Mouse (Mus musculus): Measurements from ENCODE around the gene Cbl.
"Not testable (repeated sequence)": the region's sequence is repeated elsewhere in the genome, so short reads cannot be mapped to it uniquely, and the experiment has no call there.

Gene Cbl

GRCm38 (mm10) chr9:44129633-44130032 is 104.2 kb downstream of the Cbl start:
- no peak for DNase-seq (ENCODE audit: low spot score)

- DNase-seq (ENCODE audit: low spot score) = no peak
Observed at GRCm38 (mm10) chr9:44127351-44127801, 106.5 kb downstream of the Cbl start.

GRCm38 (mm10) chr9:44126746-44127145 is 107.1 kb downstream of the Cbl start:
- no peak for DNase-seq (ENCODE audit: low spot score)

GRCm38 (mm10) chr9:44125546-44126428 is 108.1 kb downstream of the Cbl start:
- peak; percentile 80 for DNase-seq (ENCODE audit: low spot score)

GRCm38 (mm10) chr9:44125026-44125425 is 108.8 kb downstream of the Cbl start:
- no peak for DNase-seq (ENCODE audit: low spot score)

GRCm38 (mm10) chr9:44124317-44124716 is 109.5 kb downstream of the Cbl start:
- no peak for DNase-seq (ENCODE audit: low spot score)

- no peak for DNase-seq (ENCODE audit: low spot score)
Observed at GRCm38 (mm10) chr9:44119948-44120465, 113.8 kb downstream of the Cbl start.

- peak; percentile 40 for DNase-seq (ENCODE audit: low spot score)
Observed at GRCm38 (mm10) chr9:44119011-44119410, 114.8 kb downstream of the Cbl start.

- DNase-seq (ENCODE audit: low spot score) = no peak
Observed at GRCm38 (mm10) chr9:44116182-44116581, 117.7 kb downstream of the Cbl start.

- DNase-seq (ENCODE audit: low spot score) = no peak
Observed at GRCm38 (mm10) chr9:44115599-44115998, 118.2 kb downstream of the Cbl start.

GRCm38 (mm10) chr9:44114453-44114852 is 119.4 kb downstream of the Cbl start:
- no peak for DNase-seq (ENCODE audit: low spot score)

GRCm38 (mm10) chr9:44113105-44113789 is 120.6 kb downstream of the Cbl start, which contains the start of the genes Gm49380 and Rnf26:
Gene Gm49380, minus strand, starts transcription at chr9:44113500.
Gene Rnf26, minus strand, starts transcription at chr9:44113517.
- peak; percentile 96 for DNase-seq (ENCODE audit: low spot score)

- not testable (repeated sequence) for DNase-seq (ENCODE audit: low spot score)
Observed at GRCm38 (mm10) chr9:44111909-44112308, 121.9 kb downstream of the Cbl start.

- peak; percentile 69 for DNase-seq (ENCODE audit: low spot score)
Observed at GRCm38 (mm10) chr9:44109360-44110095, 124.3 kb downstream of the Cbl start.

GRCm38 (mm10) chr9:44108269-44109055 is 125.4 kb downstream of the Cbl start:
- DNase-seq (ENCODE audit: low spot score) = no peak

- no peak for DNase-seq (ENCODE audit: low spot score)
Observed at GRCm38 (mm10) chr9:44107557-44108179, 126.2 kb downstream of the Cbl start.

GRCm38 (mm10) chr9:44107110-44107509 is 126.7 kb downstream of the Cbl start, which contains the start of gene C1qtnf5:
Gene C1qtnf5, plus strand, starts transcription at chr9:44107245.
- DNase-seq (ENCODE audit: low spot score) = no peak

GRCm38 (mm10) chr9:44106596-44106995 is 127.3 kb downstream of the Cbl start:
- DNase-seq (ENCODE audit: low spot score) = no peak

GRCm38 (mm10) chr9:44106182-44106581 is 127.7 kb downstream of the Cbl start:
- DNase-seq (ENCODE audit: low spot score) = no peak

- no peak for DNase-seq (ENCODE audit: low spot score)
Observed at GRCm38 (mm10) chr9:44105781-44106180, 128.1 kb downstream of the Cbl start.

- no peak for DNase-seq (ENCODE audit: low spot score)
Observed at GRCm38 (mm10) chr9:44104881-44105280, 129.0 kb downstream of the Cbl start.

Measured in T-cell, adult 2 months (primary cell).